Mouse (Mus musculus) G1E (cell line): ENCODE results near the gene Cracr2b. TPM values are rescaled to one million over a fixed set of nuclear protein-coding genes. Genes with fewer than 3 reads are reported as not detected.

Experiments used
- ATAC-seq: 2 replicates; pipeline ENCODE4 v1.8.0; 2016; ENCODE audit warnings: mild to moderate bottlenecking; ENCODE audit not compliant: insufficient number of reproducible peaks, poor library complexity, low FRiP score, severe bottlenecking; ENCODE audit errors: extremely low read depth
- DNase-seq: peaks from one replicate; pipeline ENCODE4 v3.0.0; 2012; ENCODE audit warnings: low spot score
- H3K27me3 ChIP-seq: 2 replicates; pipeline ENCODE4 v1.6.1; 2012; ENCODE audit warnings: mild to moderate bottlenecking, low read length, inconsistent platforms; ENCODE audit not compliant: insufficient read depth
- H3K36me3 ChIP-seq: replicated peaks from 2 replicates; pipeline ENCODE3; 2012; ENCODE audit warnings: mild to moderate bottlenecking, inconsistent platforms
- H3K4me1 ChIP-seq: 2 replicates; pipeline ENCODE4 v1.6.1; 2012; ENCODE audit warnings: low read depth, low read length, inconsistent platforms, mixed read lengths; ENCODE audit not compliant: insufficient read depth
- H3K4me3 ChIP-seq: 2 replicates; pipeline ENCODE4 v1.5.1; 2012; ENCODE audit warnings: low read depth, mild to moderate bottlenecking, inconsistent platforms, low read length, moderate library complexity, mixed read lengths
- H3K9me3 ChIP-seq: replicated peaks from 2 replicates; pipeline ENCODE4 v1.6.1; 2012; ENCODE audit warnings: inconsistent platforms
- CTCF ChIP-seq: IDR thresholded peaks from 2 replicates; pipeline ENCODE4 v1.5.1; 2012; ENCODE audit warnings: low read depth, low read length, inconsistent platforms, mixed read lengths
- GATA1 ChIP-seq: IDR thresholded peaks from 2 replicates; pipeline ENCODE4 v1.6.1; 2012; ENCODE audit warnings: borderline replicate concordance, low read length, inconsistent platforms, mixed read lengths
- GATA2 ChIP-seq: IDR thresholded peaks from 2 replicates; pipeline ENCODE4 v1.6.1; 2012; ENCODE audit warnings: low read depth, low read length, inconsistent platforms, borderline replicate concordance
- POLR2AphosphoS5 ChIP-seq: IDR thresholded peaks from 2 replicates; pipeline ENCODE4 v1.6.1; 2012; ENCODE audit warnings: low read depth, low read length, inconsistent platforms; ENCODE audit not compliant: insufficient replicate concordance
- TAL1 ChIP-seq: conservative IDR thresholded peaks from 2 replicates; pipeline ENCODE4 v1.6.1; 2012; ENCODE audit warnings: low read depth, low read length, inconsistent platforms, mixed read lengths
- polyA plus RNA-seq: library from polyadenylated mRNA; stranded (reverse); fragments of >175 nt; gene quantifications from 2 replicates; pipeline ENCODE4 v1.2.3, GENCODE M21; 2012
- total RNA-seq, 2 experiments: library from RNA; stranded (forward) in 1 of 2; stranded (reverse) in 1 of 2; fragments of 200-1000 nt in 1 of 2; fragments of >200 nt in 1 of 2; fragmentation: Nextera tagmentation in 1 of 2; gene quantifications; 2 replicates each; pipeline ENCODE4 v1.2.3; 2014 to 2017

The Cracr2b gene
- total and polyA plus RNA-seq, 3 experiments: 0.44 TPM; not detected in 2

GRCm38 (mm10) chr7:141464603-141465201 lies 3.8 kb downstream of the Cracr2b start:
- DNase-seq: no peak
- H3K4me1 ChIP-seq: peaks cover 65% of the 10 kb centered on the region
- H3K9me3 ChIP-seq: no peaks in the 10 kb centered on the region
- 0 out of 2 replicates have a peak overlapping the region, but pooled peaks have one; percentile 5 for H3K4me3 ChIP-seq
- TF ChIP-seq POLR2AphosphoS5: no peak
- TF ChIP-seq GATA2: no peak
- TF ChIP-seq CTCF: no peak
- no peak for TF ChIP-seq TAL1
- no peak for TF ChIP-seq GATA1
- peaks cover 50% of the 10 kb centered on the region for H3K27me3 ChIP-seq
- H3K36me3 ChIP-seq: peaks cover 26% of the 10 kb centered on the region
- ATAC-seq: no peak

GRCm38 (mm10) chr7:141465388-141466044 lies 4.6 kb downstream of the Cracr2b start:
- ATAC-seq (no peak), DNase-seq (no peak)

GRCm38 (mm10) chr7:141466045-141466394 lies 5.1 kb downstream of the Cracr2b start:
- peaks cover 46% of the 10 kb centered on the region for H3K27me3 ChIP-seq
- H3K4me3 ChIP-seq: no peak overlapping the region

More at GRCm38 (mm10) chr7:141465388-141466044, 4.6 kb downstream of the Cracr2b start:
- Histone ChIP-seq H3K4me1 (peaks cover 73% of the 10 kb centered on the region), H3K27me3 (peaks cover 50% of the 10 kb centered on the region), H3K4me3 (no peak overlapping the region), H3K9me3 (no peaks in the 10 kb centered on the region), H3K36me3 (peaks cover 26% of the 10 kb centered on the region)
- no peak for TF ChIP-seq GATA1
- TF ChIP-seq TAL1: no peak
- TF ChIP-seq CTCF: no peak
- no peak for TF ChIP-seq GATA2
- no peak for TF ChIP-seq POLR2AphosphoS5

GRCm38 (mm10) chr7:141466607-141467148 lies 5.8 kb downstream of the Cracr2b start:
- DNase-seq (no peak), ATAC-seq (no peak)
- H3K9me3 ChIP-seq: no peaks in the 10 kb centered on the region
- H3K4me3 ChIP-seq: peak overlapping the region; percentile 78; the same call in 1 of the 2 replicates
- peaks cover 31% of the 10 kb centered on the region for H3K36me3 ChIP-seq
- peaks cover 83% of the 10 kb centered on the region for H3K4me1 ChIP-seq
- TF ChIP-seq GATA1: no peak
- TF ChIP-seq CTCF: no peak
- TF ChIP-seq GATA2: no peak
- no peak for TF ChIP-seq POLR2AphosphoS5
- TF ChIP-seq TAL1: no peak
- H3K27me3 ChIP-seq: peaks cover 40% of the 10 kb centered on the region

More at GRCm38 (mm10) chr7:141466045-141466394, 5.1 kb downstream of the Cracr2b start:
- no peak for TF ChIP-seq POLR2AphosphoS5
- no peak for TF ChIP-seq CTCF
- TF ChIP-seq TAL1: no peak
- TF ChIP-seq GATA1: no peak
- no peak for TF ChIP-seq GATA2
- ATAC-seq (no peak), DNase-seq (no peak)
- H3K4me1 ChIP-seq: peaks cover 77% of the 10 kb centered on the region
- H3K9me3 ChIP-seq: no peaks in the 10 kb centered on the region
- peaks cover 26% of the 10 kb centered on the region for H3K36me3 ChIP-seq

- Histone ChIP-seq H3K9me3 (no peaks in the 10 kb centered on the region), H3K4me3 (peak within 1 kb of the TSS; percentile 78), H3K4me1 (peaks cover 81% of the 10 kb centered on the region), H3K36me3 (peaks cover 37% of the 10 kb centered on the region), H3K27me3 (peaks cover 33% of the 10 kb centered on the region)
- peak; percentile 50 for ATAC-seq
- no peak for TF ChIP-seq POLR2AphosphoS5
- no peak for TF ChIP-seq CTCF
- TF ChIP-seq GATA2: no peak
- no peak for TF ChIP-seq TAL1
- TF ChIP-seq GATA1: no peak
- DNase-seq: peak; percentile 91
These were observed 6.5 kb downstream of the Cracr2b start, which contains the start of gene Cd151 for GRCm38 (mm10) chr7:141467230-141468030. Gene Cd151, plus strand, starts transcription at chr7:141467392.

- Histone ChIP-seq H3K4me1 (peaks cover 85% of the 10 kb centered on the region), H3K4me3 (peak overlapping the region; percentile 78), H3K9me3 (no peaks in the 10 kb centered on the region), H3K36me3 (peaks cover 44% of the 10 kb centered on the region), H3K27me3 (peaks cover 26% of the 10 kb centered on the region)
- TF ChIP-seq POLR2AphosphoS5: peak; percentile 21; the same call in 1 of the 2 replicates
- TF ChIP-seq GATA1: no peak
- no peak for TF ChIP-seq CTCF
- no peak for TF ChIP-seq GATA2
- TF ChIP-seq TAL1: no peak
- DNase-seq (no peak), ATAC-seq (no peak)
These were observed 7.2 kb downstream of the Cracr2b start for GRCm38 (mm10) chr7:141468164-141468521.
